Mouse (Mus musculus) layer of hippocampus, adult 18-20 months (tissue): Measurements from ENCODE around the gene Sec14l4. TPM values are rescaled to one million over a fixed set of nuclear protein-coding genes. Genes with fewer than 3 reads are reported as not detected.
A peak's percentile ranks its signal among the peaks of the same experiment; 100 is the strongest.

ENCODE experiments used
- DNase-seq, 2 experiments: peaks; one replicate each; pipeline ENCODE4 v3.0.0; 2022; ENCODE audit warnings: low spot score in 2 of 2
- total RNA-seq, 2 experiments: library from RNA; stranded (reverse); gene quantifications; 2 replicates each; pipeline ENCODE4 v1.2.3; 2021

Gene Sec14l4
- total RNA-seq, 2 experiments from 2014 or later, result 0.27 to 0.41 TPM

- no peak for DNase-seq
These were observed 47.1 kb downstream of the Sec14l4 start for GRCm38 (mm10) chr11:4078267-4078933.

GRCm38 (mm10) chr11:4080219-4080618 is 49.0 kb downstream of the Sec14l4 start:
- peak; percentile 48 to 85 for DNase-seq

- peak; percentile 72 to 88 for DNase-seq
These were observed 52.2 kb downstream of the Sec14l4 start for GRCm38 (mm10) chr11:4083316-4084078.

GRCm38 (mm10) chr11:4086246-4086645 is 55.0 kb downstream of the Sec14l4 start:
- DNase-seq, result no peak

GRCm38 (mm10) chr11:4087267-4087666 is 56.0 kb downstream of the Sec14l4 start:
- DNase-seq, result peak in 1 of 2 experiments; percentile 74

GRCm38 (mm10) chr11:4093459-4094377 is 62.5 kb downstream of the Sec14l4 start:
- DNase-seq, result no peak

- DNase-seq, result peak; percentile 80 to 85
These were observed 63.3 kb downstream of the Sec14l4 start for GRCm38 (mm10) chr11:4094378-4095170.

GRCm38 (mm10) chr11:4095171-4096053 is 64.2 kb downstream of the Sec14l4 start, which contains the start of gene Mtfp1:
Mtfp1 (minus strand) TSS chr11:4095445.
- peak in 1 of 2 experiments; percentile 73 for DNase-seq

- peak; percentile 98 to 99 for DNase-seq
These were observed 65.1 kb downstream of the Sec14l4 start for GRCm38 (mm10) chr11:4096054-4096984.

- DNase-seq, result no peak
These were observed 65.9 kb downstream of the Sec14l4 start for GRCm38 (mm10) chr11:4097091-4097621.

Other genes with a start within 250 kb of the Sec14l4 start
- 10 to 100 TPM; 72.7 to 75.4 TPM for gene Osbp2, start 167.6 kb upstream of the Sec14l4 start, total RNA-seq
- gene 4921536K21Rik, start 136.4 kb upstream of the Sec14l4 start, total RNA-seq, result under 1 TPM; 0.20 to 0.67 TPM
- gene Dusp18, start 136.2 kb upstream of the Sec14l4 start, total RNA-seq, result 10 to 100 TPM; 21.2 to 23.8 TPM
- 10 to 100 TPM; 17.8 to 18.5 TPM for gene Slc35e4, start 116.8 kb upstream of the Sec14l4 start, total RNA-seq
- 10 to 100 TPM; 18.2 to 20.3 TPM for gene Tcn2, start 99.3 kb upstream of the Sec14l4 start, total RNA-seq
- 10 to 100 TPM; 40.0 to 40.2 TPM for gene Pes1, start 67.5 kb upstream of the Sec14l4 start, total RNA-seq
- under 1 TPM in 1 of 2 experiments, not detected in 1; 0.28 TPM for gene 4930556J24Rik, start 54.7 kb upstream of the Sec14l4 start, total RNA-seq
- 1 to 10 TPM; 8.0 to 9.7 TPM for gene Gal3st1, start 47.8 kb upstream of the Sec14l4 start, total RNA-seq
- 1 to 10 TPM in 1 of 2 experiments, under 1 TPM in 1; 0.74 to 1.5 TPM for gene Sec14l3, start 33.4 kb downstream of the Sec14l4 start, total RNA-seq
- 100 to 1,000 TPM; 118 to 123 TPM for gene Mtfp1, start 64.0 kb downstream of the Sec14l4 start, total RNA-seq
- gene Sec14l2, start 92.0 kb downstream of the Sec14l4 start, total RNA-seq, result 10 to 100 TPM; 57.7 to 61.3 TPM
- gene Rnf215, start 103.7 kb downstream of the Sec14l4 start, total RNA-seq, result 10 to 100 TPM; 27.1 to 27.5 TPM
- gene Ccdc157, start 128.8 kb downstream of the Sec14l4 start, total RNA-seq, result 10 to 100 TPM; 10.4 to 11.7 TPM
- 10 to 100 TPM; 72.7 TPM for gene Sf3a1, start 128.9 kb downstream of the Sec14l4 start, total RNA-seq
- 10 to 100 TPM; 28.1 to 30.8 TPM for gene Tbc1d10a, start 155.3 kb downstream of the Sec14l4 start, total RNA-seq
- gene Castor1, start 186.8 kb downstream of the Sec14l4 start, total RNA-seq, result 1 to 10 TPM; 4.3 to 4.7 TPM
- gene Osm, start 205.0 kb downstream of the Sec14l4 start, total RNA-seq, result not detected
- 1 to 10 TPM; 1.8 to 2.7 TPM for gene Lif, start 226.1 kb downstream of the Sec14l4 start, total RNA-seq